Mouse (Mus musculus): ENCODE results near the gene Dkk3.

- TF ChIP-seq CTCF (IDR thresholded peaks at IDR 0.05; ENCODE audit: borderline replicate concordance, insufficient read depth, low read length) = no peak
- no peak for TF ChIP-seq POLR2A (IDR thresholded peaks at IDR 0.05; ENCODE audit: low read depth, low read length)
Measured at GRCm38 (mm10) chr7:112074868-112075267, 84.0 kb downstream of the Dkk3 start.
